Mouse (Mus musculus): ENCODE results near the gene Tigd3.

DNA sequence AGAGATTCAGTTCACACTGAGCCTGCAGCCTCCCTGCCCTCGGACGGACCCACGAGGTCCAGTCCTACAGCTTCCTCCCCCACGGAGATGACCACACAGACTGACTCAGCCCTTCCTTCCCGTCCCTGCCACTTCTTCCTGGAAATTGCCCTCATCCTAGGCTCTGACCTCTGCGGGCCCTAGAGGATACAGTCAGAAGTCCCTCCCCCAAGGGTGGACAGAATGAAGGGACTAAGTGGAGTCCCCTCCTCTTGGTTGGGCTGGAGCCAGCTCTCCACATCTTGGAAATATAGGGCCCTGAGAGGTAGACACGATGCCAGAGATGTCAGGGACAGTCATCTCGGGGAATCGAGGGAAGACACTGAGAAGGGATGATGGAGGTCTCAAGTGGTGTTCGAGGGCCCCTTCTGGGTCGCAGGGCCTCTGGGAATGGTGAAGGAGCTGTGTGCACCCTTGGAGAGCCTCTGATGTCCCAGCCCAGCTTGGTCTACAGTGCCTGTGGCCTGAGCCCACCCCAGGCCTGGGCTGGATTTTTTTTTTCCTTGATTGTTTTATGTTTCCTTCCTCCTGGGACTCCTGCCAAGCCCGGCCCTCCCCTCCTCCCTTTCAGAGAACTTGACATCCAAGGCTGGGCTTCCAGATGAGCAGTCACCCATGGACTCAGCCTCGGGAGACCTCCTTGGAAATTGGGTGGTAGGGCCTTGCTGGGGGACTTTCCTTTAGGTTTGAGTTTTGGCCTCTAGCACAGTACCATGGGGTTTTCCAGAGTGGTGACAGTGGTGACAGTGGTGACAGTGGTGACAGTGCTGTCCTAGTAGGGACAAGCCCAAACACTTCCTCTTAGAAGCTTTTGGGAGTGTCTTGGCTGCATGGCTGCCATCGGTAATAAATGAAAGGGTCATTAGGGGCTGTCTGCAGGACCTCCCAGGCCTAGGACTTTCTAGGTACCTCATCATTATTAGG, 36.0 kb upstream of the Tigd3 start:
- TF ChIP-seq POLR2A (IDR thresholded peaks at IDR 0.05; ENCODE audit: low read depth, low read length) (no peak), CTCF (conservative IDR thresholded peaks at IDR 0.05; ENCODE audit: insufficient read depth, insufficient read length, low read depth, low read length) (no peak)
